Mouse (Mus musculus) heart, postnatal 14 days (tissue): ENCODE data around the gene Ssh1. TPM values are rescaled to one million over a fixed set of nuclear protein-coding genes. Genes with fewer than 3 reads are reported as not detected.

Source experiments
- DNase-seq, 2 experiments: peaks; one replicate each; pipeline ENCODE4 v3.0.0; 2021 to 2022
- intact Hi-C: fragments of 180-260 bp; cut with DNase I; formaldehyde crosslinking; loops from one replicate; pipeline ENCODE4 v1.15.1; 2025
- total RNA-seq, 2 experiments: library from RNA; stranded (reverse); gene quantifications; 2 replicates each; pipeline ENCODE4 v1.2.3; 2021

Ssh1 gene
- total RNA-seq, 2 experiments from 2014 or later: 13.0 to 13.9 TPM

DNA sequence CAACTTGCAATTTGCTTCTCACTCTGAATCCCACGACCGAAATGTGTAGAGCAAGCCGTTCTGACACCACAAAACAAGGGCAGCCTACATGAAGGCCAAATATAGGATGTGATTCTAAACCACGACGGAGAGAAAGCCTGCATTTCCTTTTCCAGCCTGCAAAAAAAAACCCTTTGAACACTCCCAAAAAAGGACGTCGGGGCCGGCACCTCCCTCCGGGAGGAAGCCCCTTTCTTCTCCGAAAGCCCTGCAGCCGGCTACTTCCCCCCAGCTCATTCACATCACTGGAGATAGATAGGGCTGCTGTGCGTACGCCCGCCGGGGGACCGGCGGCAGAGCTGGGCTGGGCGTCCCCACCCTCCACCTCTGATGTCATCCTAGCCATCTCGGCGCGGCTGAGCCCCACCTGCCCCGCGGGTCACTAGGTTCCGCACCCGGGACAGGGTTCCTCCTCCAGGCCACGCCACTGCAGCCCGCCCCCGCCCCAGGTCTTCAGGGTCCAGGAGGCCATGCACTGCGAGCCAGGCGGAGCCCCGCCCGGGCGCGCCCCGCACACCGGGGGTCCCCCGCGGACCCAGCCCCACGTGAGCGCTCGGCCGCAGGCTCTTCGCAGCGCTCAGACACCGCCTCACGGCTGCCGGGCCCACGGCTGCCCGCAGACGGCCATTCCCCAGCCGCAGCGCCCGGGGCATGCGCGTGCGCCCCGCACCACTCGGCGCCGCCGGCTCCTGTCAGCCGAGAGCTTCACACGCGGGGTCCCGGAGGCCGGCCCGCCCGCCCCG is 85.7 kb downstream of the Ssh1 start:
- intact Hi-C loops: loop anchor here (2.0 to 5.0 kb wide), 3 partner anchors 23 to 53 kb away; no protein-coding TSS in a partner anchor
- DNase-seq: peak; percentile 74 to 76

DNA sequence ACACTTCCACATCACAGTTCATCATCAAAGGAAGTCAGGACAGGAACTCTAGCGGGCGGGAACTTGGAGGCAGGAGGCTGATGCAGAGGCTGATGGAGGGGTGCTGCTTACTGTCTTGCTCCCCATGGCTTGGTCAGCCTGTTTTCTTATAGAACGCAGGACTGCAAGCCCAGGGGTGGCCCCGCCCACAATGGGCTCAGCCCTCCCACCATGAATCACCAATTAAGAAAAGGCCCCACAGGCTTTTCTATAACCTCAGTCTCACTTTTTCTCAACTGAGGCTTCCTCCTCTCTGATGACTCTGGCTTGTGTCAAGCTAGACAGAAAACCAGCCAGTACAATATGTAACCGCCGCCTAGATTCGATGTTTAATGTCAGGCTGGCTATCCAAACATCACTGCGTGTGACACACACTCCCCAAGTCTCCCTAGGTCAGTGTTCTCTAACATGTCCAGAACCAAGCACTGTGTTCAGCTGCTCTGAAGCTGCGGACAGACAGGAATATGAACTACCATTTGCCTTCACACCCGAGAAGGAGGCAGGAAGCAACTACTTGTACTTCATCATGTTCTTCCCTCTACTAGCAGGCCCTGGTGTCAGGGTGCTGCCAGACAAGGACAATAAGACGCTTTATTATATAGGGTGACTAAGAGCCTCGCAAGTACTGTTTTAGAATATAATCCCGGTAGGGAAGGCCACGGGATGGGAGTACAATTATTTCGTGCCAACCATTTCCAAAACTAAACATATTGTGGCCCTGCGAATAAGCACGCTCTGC is 86.5 kb downstream of the Ssh1 start:
- DNase-seq: peak; percentile 54 to 59
- intact Hi-C loops: loop anchor here (5.0 kb wide), 1 partner anchor 35 kb away; no protein-coding TSS in a partner anchor

DNA sequence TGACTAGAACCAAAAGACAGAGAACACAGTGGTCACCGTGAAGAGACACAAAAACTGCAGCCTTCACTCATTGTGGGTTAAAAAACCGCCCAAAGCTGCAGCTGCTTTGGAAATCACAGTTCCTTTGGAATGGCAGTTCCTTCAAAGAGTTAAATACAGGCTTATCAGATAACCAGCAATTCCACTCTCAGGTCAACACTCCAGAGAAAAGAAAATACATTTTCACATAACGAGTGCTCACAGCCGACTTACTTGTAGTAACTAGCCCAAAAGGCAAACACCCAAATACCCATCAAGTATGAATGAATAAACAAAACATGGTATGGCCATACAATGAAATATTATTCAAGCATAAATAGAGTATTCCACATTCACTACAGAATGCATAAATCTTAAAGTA is 88.7 kb downstream of the Ssh1 start:
- intact Hi-C loops: loop anchor here (2.0 to 5.0 kb wide), 2 partner anchors 14 to 33 kb away; no protein-coding TSS in a partner anchor
- DNase-seq: no peak

DNA sequence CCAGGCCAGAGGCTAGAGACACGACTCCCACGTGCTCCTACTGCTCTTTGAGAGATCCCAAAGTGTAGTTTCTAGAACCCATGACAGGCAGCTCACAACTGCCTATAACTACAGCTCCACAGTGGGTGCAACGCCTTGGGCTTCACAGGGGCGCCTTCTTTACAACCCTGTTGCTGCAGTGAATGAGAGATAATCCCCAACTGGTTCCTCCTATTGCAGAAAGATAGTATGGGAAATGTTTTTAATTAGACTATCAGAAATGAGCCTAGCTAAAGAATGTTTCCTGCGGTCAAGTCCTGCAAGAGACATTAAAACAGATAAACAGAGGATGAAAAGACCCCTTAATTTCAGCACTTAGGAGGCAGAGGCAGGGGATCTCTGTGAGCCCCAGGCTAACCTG is 90.7 kb downstream of the Ssh1 start:
- intact Hi-C loops: no loop called here
- no peak for DNase-seq

DNA sequence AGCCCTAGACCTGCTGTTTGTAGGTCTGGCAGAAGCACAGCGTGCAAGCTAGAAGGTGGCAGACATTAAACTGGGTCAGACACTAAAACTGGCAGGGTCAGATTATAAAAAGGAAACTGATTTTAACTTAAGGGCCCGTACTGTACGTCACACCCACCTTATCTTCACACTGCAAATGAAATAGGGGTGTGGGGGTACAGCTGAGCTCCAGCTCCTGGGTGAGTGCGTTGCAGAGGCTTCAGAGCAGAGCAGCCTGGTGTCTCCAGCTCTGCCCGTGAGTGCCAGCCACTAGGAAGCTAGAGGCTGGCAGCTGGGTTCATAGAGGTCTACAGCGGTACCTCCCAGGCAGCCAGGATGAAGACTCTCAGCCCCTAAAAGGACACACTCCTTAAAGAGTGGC is 91.7 kb downstream of the Ssh1 start:
- no peak for DNase-seq
- intact Hi-C loops: no loop called here

DNA sequence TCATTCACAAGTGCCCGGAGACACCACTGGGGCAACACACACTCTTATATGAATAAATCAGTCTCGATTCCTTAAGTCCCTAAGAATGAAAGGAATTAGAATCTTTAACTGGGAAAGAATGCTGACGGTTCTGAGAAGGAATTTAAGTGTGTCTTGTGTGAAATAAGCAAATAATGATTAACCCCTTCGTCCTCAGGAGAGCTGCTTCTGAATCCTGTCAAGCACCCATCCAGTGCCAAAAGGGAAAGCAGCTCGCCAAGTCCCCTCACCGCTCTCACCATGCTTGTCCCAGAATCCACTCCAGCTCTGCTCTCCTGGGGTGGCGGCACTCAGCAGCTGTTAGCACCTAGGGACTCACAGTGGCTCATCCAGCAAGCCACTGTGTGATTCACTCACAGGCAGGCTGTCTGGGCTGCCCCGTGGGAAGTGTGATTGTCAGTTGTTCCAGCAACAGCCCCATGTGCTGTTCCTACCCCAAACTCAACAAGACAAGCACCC is 92.6 kb downstream of the Ssh1 start:
- intact Hi-C loops: no loop called here
- DNase-seq: peak in 1 of 2 experiments; percentile 44

DNA sequence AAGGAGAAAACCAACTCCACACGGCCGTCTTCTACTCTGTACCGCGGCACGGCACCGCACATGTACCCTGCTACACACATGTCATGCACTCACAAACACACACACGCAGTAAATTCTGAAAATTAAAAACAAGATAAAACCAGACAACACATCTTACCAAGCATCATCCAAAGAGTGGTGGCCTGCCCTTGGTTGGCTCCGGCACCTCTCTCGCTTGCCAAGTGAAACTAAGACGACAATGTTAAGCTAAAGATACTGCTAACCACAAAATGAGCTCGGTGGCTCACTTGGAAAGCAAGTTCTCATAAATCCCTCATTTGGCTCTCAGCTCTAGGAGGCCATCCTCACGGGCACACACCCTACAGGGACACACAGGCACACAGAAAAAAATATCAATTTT is 94.2 kb downstream of the Ssh1 start:
- intact Hi-C loops: no loop called here
- no peak for DNase-seq

DNA sequence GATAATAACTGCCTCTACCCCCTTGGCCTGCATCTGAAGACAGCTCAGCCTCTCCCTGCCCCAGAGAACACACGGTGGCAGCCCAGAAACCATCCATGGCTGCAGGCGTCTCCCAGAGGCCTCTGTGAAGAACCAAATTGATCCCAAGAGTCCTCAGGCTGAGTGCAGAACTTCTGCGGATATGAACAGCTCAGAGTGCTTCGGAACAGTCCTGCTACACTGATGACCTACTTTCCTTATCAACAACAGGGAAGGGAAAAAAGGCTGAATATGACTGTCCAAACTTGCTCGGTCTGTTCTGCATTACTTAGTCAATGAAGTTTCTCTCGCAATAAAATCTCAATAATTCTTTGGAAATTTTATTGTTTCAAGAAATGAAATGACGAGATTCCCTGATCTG is 101.7 kb downstream of the Ssh1 start:
- no peak for DNase-seq
- intact Hi-C loops: no loop called here

DNA sequence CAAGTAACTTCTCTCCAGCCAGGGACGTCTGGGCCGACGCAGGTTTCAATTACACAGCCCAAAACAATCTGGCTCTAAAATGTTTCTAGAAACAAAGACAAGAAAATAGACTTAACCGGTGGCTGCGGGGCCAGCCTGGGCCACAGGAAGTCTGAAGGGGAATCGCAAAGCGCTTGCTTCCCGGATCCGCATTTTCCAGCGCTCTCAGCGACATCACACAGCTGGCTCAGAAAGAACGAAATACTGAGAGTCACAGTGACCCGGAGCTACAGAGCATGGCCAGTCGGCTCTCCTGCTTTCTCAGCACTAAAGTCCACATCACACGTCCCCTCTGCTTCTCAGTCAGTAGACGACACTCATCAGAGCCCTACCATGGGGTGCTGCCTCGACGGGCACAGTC is 102.8 kb downstream of the Ssh1 start:
- intact Hi-C loops: loop anchor here (2.0 kb wide), 1 partner anchor 14 kb away; no protein-coding TSS in a partner anchor
- peak; percentile 50 to 63 for DNase-seq

DNA sequence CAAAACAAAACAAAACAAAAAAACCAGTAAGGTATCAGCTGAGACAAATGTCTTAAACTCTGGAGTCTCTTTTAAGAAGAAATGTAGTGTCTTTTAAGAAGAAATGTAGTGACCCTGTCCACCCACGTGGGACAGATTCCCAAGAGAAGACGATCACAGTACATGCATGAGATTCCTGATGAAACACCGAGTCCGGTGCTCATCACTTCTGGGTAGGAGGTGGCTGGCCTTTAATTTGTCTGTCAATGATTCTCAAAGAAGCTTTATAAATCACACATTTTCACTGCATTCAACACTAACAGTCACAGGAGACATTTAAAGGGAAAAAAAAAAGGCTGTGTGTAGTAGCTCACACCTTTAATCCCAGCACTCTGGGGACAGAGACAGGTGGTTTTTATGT is 103.8 kb downstream of the Ssh1 start:
- intact Hi-C loops: loop anchor here (2.0 kb wide), 2 partner anchors 15 to 17 kb away; no protein-coding TSS in a partner anchor
- DNase-seq: no peak

DNA sequence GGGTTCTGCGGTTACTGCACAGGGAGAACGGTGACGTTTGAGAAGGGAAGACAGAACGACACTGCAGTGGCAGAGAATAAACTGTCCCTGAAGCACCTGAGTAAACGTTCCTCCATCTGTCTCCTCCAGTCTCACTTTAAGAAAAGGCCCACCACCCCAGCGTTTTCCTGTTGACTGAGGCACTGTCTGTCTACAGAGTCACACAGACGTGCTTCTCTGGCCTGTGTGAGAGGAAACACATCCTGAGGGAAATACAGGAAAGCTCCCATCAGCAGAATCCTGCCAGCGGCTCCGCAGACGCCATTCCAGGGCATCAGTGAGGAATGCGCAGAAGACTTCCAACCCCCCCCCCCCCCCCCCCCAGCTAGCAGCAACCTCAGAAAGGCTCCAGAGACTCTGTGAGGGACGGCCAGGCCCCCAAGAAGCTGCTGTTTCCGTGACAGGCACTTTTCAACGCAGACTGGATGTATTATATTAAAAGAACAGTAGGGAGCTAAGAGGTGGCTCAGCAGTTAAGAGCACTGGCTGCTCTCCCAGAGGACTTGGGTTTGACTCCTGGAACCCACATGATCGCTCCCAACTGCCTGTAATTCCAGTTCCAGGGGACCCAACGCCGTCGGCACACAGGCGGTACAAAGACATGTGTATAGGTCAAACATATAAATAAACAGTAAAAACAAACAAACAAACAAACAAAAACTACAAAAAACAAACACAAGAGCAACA is 104.3 kb downstream of the Ssh1 start:
- DNase-seq: peak; percentile 44 to 53
- intact Hi-C loops: loop anchor here (2.0 kb wide), 1 partner anchor 17 kb away; no protein-coding TSS in a partner anchor

DNA sequence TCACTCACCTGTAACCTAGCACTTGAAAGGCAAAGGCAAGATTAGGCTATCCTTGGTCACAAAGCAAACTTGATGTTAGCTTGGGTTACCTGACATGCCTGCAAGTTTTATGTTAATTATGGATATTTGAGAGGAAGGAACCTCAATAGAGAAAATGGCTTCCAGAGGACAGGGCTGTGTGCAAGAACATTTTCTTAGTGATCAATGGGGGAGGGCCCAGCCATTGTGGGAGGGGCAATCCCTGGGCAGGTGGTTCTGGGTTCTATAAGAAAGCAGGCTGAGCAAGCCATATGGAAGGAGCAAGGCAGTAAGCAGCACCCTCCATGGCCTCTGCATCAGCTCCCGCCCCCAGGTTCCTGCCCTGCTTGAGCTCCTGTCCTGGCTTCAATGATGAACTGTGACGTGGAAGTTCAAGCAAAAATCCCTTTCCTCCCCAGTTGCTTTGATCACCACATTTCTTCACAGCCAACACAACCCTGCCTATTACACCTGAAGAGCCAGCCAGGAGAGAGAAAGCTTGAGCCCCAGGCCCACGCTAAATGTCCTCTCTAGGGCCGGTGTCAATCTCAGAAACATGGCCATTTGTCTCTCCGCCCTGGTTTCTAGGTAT is 105.4 kb downstream of the Ssh1 start:
- intact Hi-C loops: loop anchor here (2.0 kb wide), 1 partner anchor 15 kb away; no protein-coding TSS in a partner anchor
- DNase-seq: no peak

DNA sequence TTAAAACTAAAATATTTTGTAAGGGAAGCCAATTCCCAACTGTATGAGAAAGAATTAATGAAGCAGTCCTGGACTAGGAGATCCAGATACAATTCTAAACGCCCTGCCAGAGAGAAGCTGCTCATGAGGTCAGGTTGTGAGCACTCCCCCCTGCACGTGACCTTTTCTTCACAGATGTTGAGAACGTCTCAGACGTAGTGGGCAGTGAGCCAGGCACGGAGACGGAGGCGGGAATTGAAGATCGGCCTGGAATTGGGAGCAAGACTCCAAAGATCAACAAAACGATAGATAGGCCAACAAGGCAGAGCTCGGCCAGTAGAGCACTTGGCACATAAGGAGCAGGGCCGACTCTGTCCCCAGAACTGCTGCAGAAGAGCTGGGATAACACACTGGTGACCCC is 106.6 kb downstream of the Ssh1 start:
- intact Hi-C loops: no loop called here
- DNase-seq: peak; percentile 67 to 75

Other genes starting within 250 kb of the Ssh1 start
- gene Sart3, start 221.4 kb downstream of the Ssh1 start, total RNA-seq: 10 to 100 TPM; 15.6 to 16.9 TPM
- gene Iscu, start 221.1 kb downstream of the Ssh1 start, total RNA-seq: 100 to 1,000 TPM; 140 to 145 TPM
- 10 to 100 TPM; 10.5 to 12.5 TPM for gene Tmem119, start 193.4 kb downstream of the Ssh1 start, total RNA-seq
- gene Selplg, start 161.2 kb downstream of the Ssh1 start, total RNA-seq: 1 to 10 TPM; 2.3 to 6.4 TPM
- gene Coro1c, start 85.1 kb downstream of the Ssh1 start, total RNA-seq: 10 to 100 TPM; 41.1 to 51.1 TPM
- not detected for gene Dao, start 9.8 kb upstream of the Ssh1 start, total RNA-seq
- gene Usp30, start 71.6 kb upstream of the Ssh1 start, total RNA-seq: 10 to 100 TPM; 10.8 to 14.8 TPM
- under 1 TPM in 1 of 2 experiments, not detected in 1; 0.19 TPM for gene Svop, start 97.7 kb upstream of the Ssh1 start, total RNA-seq
- 1 to 10 TPM; 2.0 to 2.3 TPM for gene Alkbh2, start 134.3 kb upstream of the Ssh1 start, total RNA-seq
- gene Ung, start 136.5 kb upstream of the Ssh1 start, total RNA-seq: 10 to 100 TPM; 24.1 to 26.9 TPM
- 100 to 1,000 TPM; 184 to 195 TPM for gene Acacb, start 152.6 kb upstream of the Ssh1 start, total RNA-seq